Mouse (Mus musculus) 416B (cell line): Measurements from ENCODE around the gene Birc5.
"Not testable (repeated sequence)": the region's sequence is repeated elsewhere in the genome, so short reads cannot be mapped to it uniquely, and the experiment has no call there.

Source experiments
- DNase-seq: peaks from one replicate; pipeline ENCODE4 v3.0.0; 2011; ENCODE audit warnings: low read depth

Gene Birc5

GRCm38 (mm10) chr11:117848985-117849671 is at the start of gene Birc5:
Gene Birc5 (plus strand): TSS chr11:117849251.
- DNase-seq = peak; percentile 97

DNA sequence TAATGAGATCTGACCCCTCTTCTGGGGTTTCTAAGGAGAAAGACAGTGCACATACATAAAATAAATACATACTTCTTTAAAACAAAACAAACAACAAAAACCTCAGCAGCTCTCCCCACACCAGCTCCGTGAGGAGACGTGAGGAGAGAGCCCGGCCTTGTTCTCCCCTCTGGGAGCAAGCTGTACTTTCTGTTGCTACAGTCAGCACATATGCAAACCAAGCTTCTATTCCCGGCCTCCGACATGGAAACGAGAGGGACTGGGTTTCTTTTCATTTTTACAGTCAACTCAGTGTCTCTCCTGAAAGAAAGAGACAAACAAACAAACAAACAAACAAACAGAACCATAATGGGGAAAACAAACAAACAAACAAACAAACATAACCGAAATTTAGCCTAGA is 49.0 kb upstream of the Birc5 start:
- no peak for DNase-seq

GRCm38 (mm10) chr11:117801650-117802049 is 47.4 kb upstream of the Birc5 start:
- DNase-seq = no peak

- no peak for DNase-seq
These were observed 45.8 kb upstream of the Birc5 start for GRCm38 (mm10) chr11:117803166-117803688.

GRCm38 (mm10) chr11:117806781-117807180 is 42.3 kb upstream of the Birc5 start:
- no peak for DNase-seq

- DNase-seq = peak; percentile 71
These were observed 39.4 kb upstream of the Birc5 start, which contains the start of the genes Gm20708 and Syngr2 for GRCm38 (mm10) chr11:117809407-117810311. Gene Gm20708 (plus strand): TSS chr11:117809668. Gene Syngr2 (plus strand): TSS chr11:117809668.

GRCm38 (mm10) chr11:117810401-117811046 is 38.5 kb upstream of the Birc5 start:
- DNase-seq = peak; percentile 89

GRCm38 (mm10) chr11:117813867-117814266 is 35.2 kb upstream of the Birc5 start:
- DNase-seq = no peak

- DNase-seq = no peak
These were observed 34.2 kb upstream of the Birc5 start for GRCm38 (mm10) chr11:117814704-117815366.

GRCm38 (mm10) chr11:117815850-117816249 is 33.2 kb upstream of the Birc5 start:
- DNase-seq = not testable (repeated sequence)

GRCm38 (mm10) chr11:117816389-117816996 is 32.6 kb upstream of the Birc5 start:
- DNase-seq = no peak

GRCm38 (mm10) chr11:117819095-117819494 is 30.0 kb upstream of the Birc5 start:
- DNase-seq = no peak

GRCm38 (mm10) chr11:117820173-117820572 is 28.9 kb upstream of the Birc5 start:
- DNase-seq = no peak

DNA sequence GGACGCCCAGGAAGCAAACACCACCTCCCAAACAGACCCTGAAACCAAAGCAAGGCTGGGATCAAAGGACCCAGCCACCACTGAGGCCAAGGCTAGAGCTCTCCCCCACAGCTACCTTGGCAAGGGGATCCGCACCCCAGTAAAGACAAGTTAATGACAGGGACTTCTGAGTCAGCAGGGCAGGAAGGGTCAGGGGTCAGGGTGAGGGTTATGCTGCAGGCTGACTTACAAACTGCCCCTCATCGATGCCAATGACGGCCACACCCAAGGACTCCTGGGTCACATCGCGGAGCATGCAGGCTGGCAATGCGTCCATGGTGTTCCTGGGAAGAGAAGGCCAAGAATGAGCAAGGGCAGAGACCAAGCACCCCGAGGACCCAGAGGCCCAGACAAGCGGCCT is 27.2 kb upstream of the Birc5 start:
- DNase-seq = no peak

DNA sequence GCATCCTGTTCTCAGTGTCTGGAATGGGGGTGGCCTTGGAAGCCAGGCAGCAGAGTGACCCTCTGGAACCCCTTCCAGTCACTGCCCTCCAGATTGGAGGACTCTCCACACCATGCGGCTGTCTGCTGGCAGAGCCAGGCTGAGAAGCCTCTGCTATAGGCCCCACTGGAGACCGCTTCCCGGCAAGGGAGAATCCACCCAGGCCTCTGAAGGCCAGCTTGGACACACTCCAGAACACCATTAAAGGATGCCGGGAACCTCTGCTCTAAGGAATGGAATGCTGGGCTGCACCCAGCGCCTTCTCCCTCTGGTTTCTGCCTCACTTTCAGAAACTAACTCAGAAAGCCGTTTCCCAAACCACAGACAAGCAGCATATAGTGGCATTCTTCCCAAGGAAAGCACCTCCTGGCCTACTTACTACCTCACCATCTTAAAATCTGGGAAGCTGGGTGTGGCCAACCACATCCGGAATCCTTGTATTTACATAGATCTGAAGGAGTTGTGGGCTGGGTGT is 26.3 kb upstream of the Birc5 start:
- DNase-seq = no peak

GRCm38 (mm10) chr11:117823411-117823810 is 25.6 kb upstream of the Birc5 start:
- DNase-seq = no peak

GRCm38 (mm10) chr11:117824060-117824969 is 24.7 kb upstream of the Birc5 start:
- peak; percentile 87 for DNase-seq

- peak; percentile 91 for DNase-seq
These were observed 23.5 kb upstream of the Birc5 start, which contains the start of the genes Afmid and Tk1 for GRCm38 (mm10) chr11:117825333-117826101. Gene Afmid (plus strand): TSS chr11:117825924. Gene Tk1 (minus strand): TSS chr11:117826092.

DNA sequence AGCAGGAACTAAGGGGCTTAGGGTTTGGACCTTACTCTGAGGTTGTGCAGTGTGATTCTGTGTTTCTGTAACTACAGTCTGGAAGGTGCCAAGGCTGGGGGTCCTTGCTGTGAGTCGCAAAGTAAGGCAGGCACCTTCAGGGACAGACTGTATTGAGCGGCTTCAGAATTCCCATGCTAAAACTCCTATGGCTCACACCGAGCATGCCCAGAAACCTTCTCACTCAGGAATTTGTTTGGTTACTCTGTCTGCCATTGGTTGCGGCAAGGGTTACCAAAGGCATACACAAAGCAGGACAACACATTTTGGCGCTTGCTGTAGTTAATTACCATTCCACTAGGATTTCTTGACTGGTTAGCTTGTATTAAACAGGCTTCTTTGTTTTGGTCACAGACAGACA is 22.9 kb upstream of the Birc5 start:
- DNase-seq = no peak
